Mouse (Mus musculus): ENCODE measurements around the gene Cs. TPM values are rescaled to one million over a fixed set of nuclear protein-coding genes. Genes with fewer than 3 reads are reported as not detected.
A peak's percentile ranks its signal among the peaks of the same experiment; 100 is the strongest.

Gene Cs
- polyA plus RNA-seq, 1 experiment from 2014 or later: 230 TPM

GRCm38 (mm10) chr10:128369218-128369543 is 31.6 kb downstream of the Cs start:
- no peak for ATAC-seq (ENCODE audit: low FRiP score, low read depth)
- 7% methylated on average over 9 of the region's 9 CpGs for WGBS
- H3K4me2 ChIP-seq (replicated peaks): peak overlapping the region; percentile 92
- peak overlapping the region; percentile 75 for H3K9ac ChIP-seq
- peak overlapping the region; percentile 89 for H3K27ac ChIP-seq
- no peaks in the 10 kb centered on the region for H3K9me3 ChIP-seq
- H3K27me3 ChIP-seq (replicated peaks): no peaks in the 10 kb centered on the region
- peaks cover 12% of the 10 kb centered on the region for H3K36me3 ChIP-seq
- peaks cover 11% of the 10 kb centered on the region for H3K4me1 ChIP-seq
- H3K4me3 ChIP-seq: peak overlapping the region; percentile 65

DNA sequence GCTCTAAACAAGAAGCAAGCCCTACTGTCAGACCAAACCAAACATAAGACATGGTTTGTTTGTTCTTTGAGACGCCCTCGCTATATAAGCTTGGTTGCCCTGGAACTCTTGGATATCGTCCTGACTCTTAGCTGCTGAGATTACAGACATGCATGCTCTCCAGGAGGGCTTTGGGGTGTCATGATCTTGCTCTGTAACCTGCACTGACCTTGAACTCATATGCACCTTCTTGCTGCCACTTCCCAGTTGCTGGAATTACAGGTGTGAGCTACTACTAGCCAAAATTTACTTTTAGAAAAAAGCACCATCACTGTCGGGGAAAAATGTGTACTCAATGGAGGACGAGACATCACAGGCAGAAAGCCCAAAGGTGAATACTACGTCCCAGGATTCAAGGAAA is 32.1 kb downstream of the Cs start:
- no peak for ATAC-seq (ENCODE audit: low FRiP score, low read depth)
- Histone ChIP-seq H3K9me3 (no peaks in the 10 kb centered on the region), H3K4me2 (replicated peaks) (peak overlapping the region; percentile 92), H3K4me1 (peaks cover 11% of the 10 kb centered on the region), H3K27me3 (replicated peaks) (no peaks in the 10 kb centered on the region), H3K4me3 (peak overlapping the region; percentile 65; the same call in 1 of the 2 replicates), H3K9ac (peak overlapping the region; percentile 75; the same call in 1 of the 2 replicates), H3K27ac (peak overlapping the region; percentile 89; the same call in 1 of the 2 replicates), H3K36me3 (peaks cover 9% of the 10 kb centered on the region; the same call in 1 of the 2 replicates)
- WGBS: 84% methylated on average over 6 of the region's 6 CpGs

DNA sequence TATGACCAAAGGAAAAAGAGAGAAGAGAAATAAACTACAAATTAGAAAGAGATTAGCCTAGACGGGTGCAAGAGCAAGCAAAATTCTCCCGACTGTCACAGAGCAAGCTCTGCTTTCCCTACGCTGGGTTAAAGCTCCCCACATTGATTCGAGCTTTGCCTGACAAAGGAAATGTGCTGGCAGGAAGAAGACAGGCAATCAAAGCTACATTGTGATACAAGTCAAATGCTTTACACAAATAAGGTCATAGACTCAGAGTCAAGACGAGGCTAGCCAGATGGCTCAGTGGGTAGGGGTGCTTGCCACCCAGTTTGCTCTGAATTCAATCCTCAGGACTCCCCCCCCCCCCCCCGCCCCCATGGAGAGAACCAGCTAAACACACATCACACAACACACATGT is 32.5 kb downstream of the Cs start:
- no peak overlapping the region for H3K9ac ChIP-seq
- no peaks in the 10 kb centered on the region for H3K27me3 ChIP-seq (replicated peaks)
- H3K4me1 ChIP-seq: peaks cover 11% of the 10 kb centered on the region
- WGBS: 63% methylated on average over 6 of the region's 6 CpGs
- no peak for ATAC-seq (ENCODE audit: low FRiP score, low read depth)
- peaks cover 6% of the 10 kb centered on the region; the same call in 1 of the 2 replicates for H3K36me3 ChIP-seq
- no peak overlapping the region for H3K4me3 ChIP-seq
- H3K9me3 ChIP-seq: no peaks in the 10 kb centered on the region
- H3K4me2 ChIP-seq (replicated peaks): no peak overlapping the region
- H3K27ac ChIP-seq: no peak overlapping the region

DNA sequence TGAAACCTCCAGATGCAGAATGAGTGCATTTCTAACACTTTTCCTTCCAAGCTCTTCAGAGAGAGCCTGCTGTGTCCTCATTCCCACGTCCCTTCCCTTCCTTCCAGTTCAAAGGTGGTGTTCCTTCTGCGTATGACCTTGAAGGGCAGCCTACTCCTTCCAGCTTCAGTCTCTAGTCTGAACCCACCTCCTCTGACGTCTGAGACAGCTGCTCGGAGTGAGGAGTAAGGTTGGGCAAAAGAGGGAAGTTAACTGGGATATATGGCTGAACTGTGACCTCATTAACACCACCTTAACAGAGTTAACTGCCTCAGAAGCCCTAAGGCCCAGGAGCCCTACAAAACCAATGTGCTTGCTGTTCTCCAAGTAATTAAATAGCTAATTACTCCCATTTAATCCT is 33.1 kb downstream of the Cs start:
- H3K9ac ChIP-seq: no peak overlapping the region
- 64% methylated on average over 4 of the region's 4 CpGs for WGBS

DNA sequence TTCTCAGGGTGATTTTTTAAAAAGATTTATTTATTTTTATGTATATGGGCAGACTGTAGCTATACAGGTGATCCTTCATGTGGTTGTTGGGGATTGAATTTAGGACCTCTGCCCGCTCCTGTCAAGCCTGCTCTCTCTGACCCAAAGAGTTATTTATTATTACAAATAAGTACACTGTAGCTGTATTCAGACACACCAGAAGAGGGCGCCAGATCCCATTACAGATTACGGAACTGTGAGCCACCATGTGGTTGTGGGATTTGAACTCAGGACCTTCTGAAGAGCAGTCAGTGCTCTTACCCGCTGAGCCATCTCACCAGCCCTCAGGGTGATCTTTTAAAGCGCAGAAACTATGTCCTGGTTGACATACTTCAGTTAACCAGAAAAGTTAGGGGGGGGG is 34.6 kb downstream of the Cs start:
- WGBS: 85% methylated on average over 5 of the region's 5 CpGs

More for the DNA sequence above, 33.1 kb downstream of the Cs start:
- Histone ChIP-seq H3K27ac (no peak overlapping the region), H3K4me3 (no peak overlapping the region), H3K4me1 (peaks cover 11% of the 10 kb centered on the region), H3K4me2 (replicated peaks) (no peak overlapping the region), H3K27me3 (replicated peaks) (no peaks in the 10 kb centered on the region), H3K36me3 (peaks cover under 1% of the 10 kb centered on the region; the same call in 1 of the 2 replicates), H3K9me3 (no peaks in the 10 kb centered on the region)
- ATAC-seq (ENCODE audit: low FRiP score, low read depth): no peak

DNA sequence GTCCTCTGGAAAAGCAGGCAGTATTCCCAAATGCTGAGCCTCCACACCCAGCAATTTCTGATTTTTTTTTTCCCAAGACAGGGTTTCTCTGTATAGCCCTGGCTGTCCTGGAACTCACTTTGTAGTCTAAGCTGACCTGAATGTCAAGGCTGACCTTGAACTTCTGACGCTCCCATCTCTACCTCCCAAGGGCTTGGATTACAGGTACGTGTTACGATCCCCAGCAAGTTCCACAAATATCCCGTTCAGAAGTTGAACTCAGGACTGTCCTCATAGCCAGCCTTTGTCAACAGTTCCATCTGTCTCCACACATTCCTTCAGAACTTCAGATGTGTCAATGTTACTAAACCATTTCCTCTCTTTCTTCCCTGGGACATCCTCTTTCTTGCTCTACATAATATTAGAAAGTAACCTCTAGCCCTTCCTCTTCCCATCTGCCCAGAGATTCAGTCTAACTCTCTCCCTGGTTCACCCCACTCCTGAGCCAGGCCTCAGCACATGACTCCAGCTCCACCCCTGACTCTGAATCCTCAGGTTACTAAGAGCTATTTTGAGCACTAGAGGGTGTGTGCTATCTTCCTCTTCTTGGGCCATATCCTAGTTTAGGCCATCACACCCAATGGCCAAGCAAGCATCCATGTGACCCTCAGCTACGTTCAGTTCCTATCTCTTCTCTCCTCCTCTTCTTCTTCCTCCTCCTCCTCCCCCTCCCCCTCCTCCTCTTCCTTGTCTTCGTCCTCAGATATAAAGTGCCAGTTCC is 35.6 kb downstream of the Cs start:
- H3K9me3 ChIP-seq: no peaks in the 10 kb centered on the region
- H3K9ac ChIP-seq: no peak overlapping the region
- ATAC-seq (ENCODE audit: low FRiP score, low read depth): no peak
- H3K27ac ChIP-seq: no peak overlapping the region
- H3K4me2 ChIP-seq (replicated peaks): no peak overlapping the region
- no peaks in the 10 kb centered on the region for H3K36me3 ChIP-seq
- no peak overlapping the region for H3K4me3 ChIP-seq
- 88% methylated on average over 6 of the region's 6 CpGs for WGBS
- H3K4me1 ChIP-seq: peaks cover 10% of the 10 kb centered on the region
- H3K27me3 ChIP-seq (replicated peaks): no peaks in the 10 kb centered on the region

More for the DNA sequence above, 34.6 kb downstream of the Cs start:
- no peak overlapping the region for H3K27ac ChIP-seq
- H3K4me1 ChIP-seq: peaks cover 14% of the 10 kb centered on the region
- H3K4me2 ChIP-seq (replicated peaks): no peak overlapping the region
- H3K36me3 ChIP-seq: no peaks in the 10 kb centered on the region
- ATAC-seq (ENCODE audit: low FRiP score, low read depth): no peak
- no peaks in the 10 kb centered on the region for H3K9me3 ChIP-seq
- no peaks in the 10 kb centered on the region for H3K27me3 ChIP-seq (replicated peaks)
- H3K4me3 ChIP-seq: no peak overlapping the region
- H3K9ac ChIP-seq: no peak overlapping the region

DNA sequence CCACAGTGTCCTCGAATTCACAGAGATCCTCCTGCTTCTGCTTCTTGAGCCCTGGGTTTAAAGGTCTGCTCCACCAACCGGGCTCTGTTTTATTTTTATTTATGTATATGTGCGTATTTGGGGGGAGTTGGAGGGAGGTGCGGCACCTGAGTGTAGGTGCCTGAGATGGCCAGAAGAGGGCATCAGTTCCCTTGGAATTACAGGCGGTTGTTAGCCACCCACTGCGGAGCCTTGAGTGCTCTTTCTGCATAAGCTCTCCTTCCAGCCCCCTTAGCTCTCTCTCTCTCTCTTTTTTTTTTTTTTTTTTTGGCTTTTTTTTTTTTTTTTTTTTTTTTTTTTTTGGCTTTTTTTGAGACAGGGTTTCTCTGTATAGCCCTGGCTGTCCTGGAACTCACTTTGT is 36.9 kb downstream of the Cs start:
- 77% methylated on average over 6 of the region's 6 CpGs for WGBS
- H3K36me3 ChIP-seq: peaks cover 7% of the 10 kb centered on the region
- no peak overlapping the region for H3K4me2 ChIP-seq (replicated peaks)
- no peaks in the 10 kb centered on the region for H3K27me3 ChIP-seq (replicated peaks)
- peaks cover 21% of the 10 kb centered on the region for H3K4me1 ChIP-seq
- no peak overlapping the region for H3K4me3 ChIP-seq
- H3K9ac ChIP-seq: no peak overlapping the region
- ATAC-seq (ENCODE audit: low FRiP score, low read depth): no peak
- H3K9me3 ChIP-seq: no peaks in the 10 kb centered on the region
- no peak overlapping the region for H3K27ac ChIP-seq

GRCm38 (mm10) chr10:128376099-128376454 is 38.5 kb downstream of the Cs start:
- H3K4me3 ChIP-seq: peak overlapping the region; percentile 92; the same call in 1 of the 2 replicates
- H3K9me3 ChIP-seq: no peaks in the 10 kb centered on the region
- peaks cover 21% of the 10 kb centered on the region for H3K4me1 ChIP-seq
- peaks cover 24% of the 10 kb centered on the region for H3K36me3 ChIP-seq
- ATAC-seq (ENCODE audit: low FRiP score, low read depth): no peak
- H3K9ac ChIP-seq: peak overlapping the region; percentile 96; the same call in 1 of the 2 replicates
- whole genome bisulfite sequencing: 44% methylated on average over 4 of the region's 4 CpGs
- H3K27ac ChIP-seq: peak overlapping the region; percentile 91; the same call in 1 of the 2 replicates
- peak overlapping the region; percentile 76 for H3K4me2 ChIP-seq (replicated peaks)
- no peaks in the 10 kb centered on the region for H3K27me3 ChIP-seq (replicated peaks)

DNA sequence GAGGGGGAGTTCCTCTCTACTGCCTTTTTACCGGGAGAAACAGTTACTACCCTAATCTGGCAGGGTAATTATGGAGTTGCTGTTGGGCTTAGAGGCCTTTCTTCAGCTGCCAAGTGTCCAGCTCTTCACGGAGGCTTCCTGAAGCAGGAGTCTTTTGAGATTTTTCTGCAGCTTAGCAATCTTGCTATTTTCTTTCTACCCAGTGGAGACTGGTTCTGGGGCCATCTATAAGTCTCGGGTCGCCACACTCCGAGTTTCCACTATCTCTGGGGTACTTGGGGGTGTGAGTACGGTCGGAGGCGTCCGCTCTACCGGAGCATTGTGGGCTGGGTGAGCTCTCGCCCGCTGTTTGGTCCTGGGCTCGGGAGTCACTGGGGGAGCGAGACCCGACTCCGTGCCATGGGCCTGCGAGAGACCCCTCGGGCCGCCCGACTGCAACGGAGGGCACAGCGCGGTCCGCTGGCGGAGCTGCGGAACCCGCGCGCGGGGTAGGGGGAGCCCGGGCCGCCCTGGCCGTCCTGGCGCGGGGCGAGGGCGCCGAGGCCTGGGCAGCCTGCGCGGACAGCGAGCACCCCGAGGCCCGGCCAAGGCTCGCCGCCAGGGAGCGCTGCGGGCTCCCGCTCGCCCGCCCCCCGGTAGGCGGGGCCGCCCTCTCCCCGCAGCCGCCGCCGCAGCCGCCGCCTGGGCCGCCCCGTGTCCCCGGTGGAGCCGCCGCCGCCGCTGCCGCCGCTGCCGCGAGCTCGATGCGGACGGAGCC is 39.1 kb downstream of the Cs start, which contains the start of gene Ankrd52:
Gene Ankrd52 (plus strand): TSS at position 661 of the 757 bp plus-strand sequence.
- WGBS: under 1% methylated on average over 60 of the region's 73 CpGs
- H3K9me3 ChIP-seq: no peaks in the 10 kb centered on the region

GRCm38 (mm10) chr10:128377222-128377939 is 39.8 kb downstream of the Cs start:
- H3K4me3 ChIP-seq: peak overlapping the region; percentile 92
- peak overlapping the region; percentile 96 for H3K9ac ChIP-seq
- ATAC-seq (ENCODE audit: low FRiP score, low read depth): peak; percentile 74
- peaks cover 36% of the 10 kb centered on the region for H3K36me3 ChIP-seq
- H3K27ac ChIP-seq: peak overlapping the region; percentile 91
- WGBS: under 1% methylated on average over 47 of the region's 47 CpGs
- no peaks in the 10 kb centered on the region for H3K9me3 ChIP-seq
- peaks cover 21% of the 10 kb centered on the region for H3K4me1 ChIP-seq
- H3K27me3 ChIP-seq (replicated peaks): no peaks in the 10 kb centered on the region
- H3K4me2 ChIP-seq (replicated peaks): peak overlapping the region; percentile 76

More for the DNA sequence above, 39.1 kb downstream of the Cs start, which contains the start of gene Ankrd52:
- Histone ChIP-seq H3K27me3 (replicated peaks) (no peaks in the 10 kb centered on the region), H3K9ac (peak within 1 kb of the TSS; percentile 96), H3K27ac (peak within 1 kb of the TSS; percentile 91), H3K4me3 (peak within 1 kb of the TSS; percentile 92), H3K4me1 (peaks cover 21% of the 10 kb centered on the region), H3K4me2 (replicated peaks) (peak within 1 kb of the TSS; percentile 76), H3K36me3 (peaks cover 28% of the 10 kb centered on the region)
- ATAC-seq (ENCODE audit: low FRiP score, low read depth): peak; percentile 92

- WGBS: 56% methylated on average over 14 of the region's 14 CpGs
Observed at GRCm38 (mm10) chr10:128377940-128378448, 40.5 kb downstream of the Cs start.

More at GRCm38 (mm10) chr10:128377940-128378448, 40.5 kb downstream of the Cs start:
- Histone ChIP-seq H3K4me1 (peaks cover 21% of the 10 kb centered on the region), H3K36me3 (peaks cover 42% of the 10 kb centered on the region), H3K27me3 (replicated peaks) (no peaks in the 10 kb centered on the region), H3K4me2 (replicated peaks) (peak overlapping the region; percentile 76), H3K27ac (peak overlapping the region; percentile 91; the same call in 1 of the 2 replicates), H3K9ac (peak overlapping the region; percentile 96), H3K9me3 (no peaks in the 10 kb centered on the region), H3K4me3 (peak overlapping the region; percentile 92)
- ATAC-seq (ENCODE audit: low FRiP score, low read depth): no peak
